Mouse (Mus musculus) midbrain, embryonic 12.5 days (tissue): ENCODE data around the gene Prkch. TPM values are rescaled to one million over a fixed set of nuclear protein-coding genes. Genes with fewer than 3 reads are reported as not detected.

Experiments
- ATAC-seq: fragments of 200-750 bp; cut with Nextera tagmentation; 2 replicates; pipeline ENCODE4 v1.8.0; 2017; ENCODE audit warnings: low read depth, moderate TSS enrichment, moderate library complexity; ENCODE audit not compliant: low FRiP score
- H3K27ac ChIP-seq: fragments of 300-500 bp; sonication (generic); replicated peaks from 2 replicates; pipeline ENCODE4 v1.5.1; 2016; ENCODE audit warnings: mild to moderate bottlenecking
- H3K27me3 ChIP-seq: fragments of 300-500 bp; sonication (generic); 2 replicates; pipeline ENCODE4 v1.6.1; 2016; ENCODE audit warnings: mild to moderate bottlenecking
- H3K36me3 ChIP-seq: fragments of 300-500 bp; sonication (generic); 2 replicates; pipeline ENCODE4 v1.6.1; 2016
- H3K4me1 ChIP-seq: fragments of 300-500 bp; sonication (generic); 2 replicates; pipeline ENCODE4 v1.6.1; 2016
- H3K4me2 ChIP-seq: fragments of 300-500 bp; sonication (generic); replicated peaks from 2 replicates; pipeline ENCODE4 v1.6.1; 2016; ENCODE audit warnings: mild to moderate bottlenecking, moderate library complexity
- H3K4me3 ChIP-seq: fragments of 300-500 bp; sonication (generic); 2 replicates; pipeline ENCODE4 v1.5.1; 2016; ENCODE audit warnings: mild to moderate bottlenecking
- H3K9ac ChIP-seq: fragments of 300-500 bp; sonication (generic); replicated peaks from 2 replicates; pipeline ENCODE4 v1.6.1; 2016; ENCODE audit warnings: mild to moderate bottlenecking, moderate library complexity
- H3K9me3 ChIP-seq: fragments of 300-500 bp; sonication (generic); 2 replicates; pipeline ENCODE4 v1.6.1; 2016; ENCODE audit warnings: mild to moderate bottlenecking
- whole genome bisulfite sequencing: fragments of 180-500 bp; shearing (Covaris S2); methylation state at CpG from one replicate; pipeline ENCODE4 v1.1.7; 2016; 5-methylcytosine and 5-hydroxymethylcytosine counted together
- polyA plus RNA-seq: library from polyadenylated mRNA; unstranded; fragments of >200 nt; fragmentation: Nextera tagmentation; extraction: Ambion mirVana; gene quantifications from 2 replicates; pipeline ENCODE4 v1.2.1, GENCODE M21; 2016

The Prkch gene
- polyA plus RNA-seq, 1 experiment from 2014 or later = 7.0 TPM

- H3K36me3 ChIP-seq = no peaks in the 10 kb centered on the region
- H3K4me2 ChIP-seq = no peak overlapping the region
- no peaks in the 10 kb centered on the region for H3K9me3 ChIP-seq
- no peak overlapping the region for H3K4me3 ChIP-seq
- no peak overlapping the region for H3K27ac ChIP-seq
- 93% methylated on average over 2 of the region's 2 CpGs for WGBS
- H3K4me1 ChIP-seq = peaks cover 10% of the 10 kb centered on the region; the same call in 1 of the 2 replicates
- H3K9ac ChIP-seq = no peak overlapping the region
- no peaks in the 10 kb centered on the region for H3K27me3 ChIP-seq
- no peak for ATAC-seq
Measured at GRCm38 (mm10) chr12:73666701-73667100, 82.1 kb downstream of the Prkch start.

- no peaks in the 10 kb centered on the region for H3K27me3 ChIP-seq
- ATAC-seq = no peak
- H3K4me2 ChIP-seq = no peak overlapping the region
- 78% methylated on average over 7 of the region's 7 CpGs for WGBS
- no peak overlapping the region for H3K27ac ChIP-seq
- no peak overlapping the region for H3K4me3 ChIP-seq
- no peaks in the 10 kb centered on the region for H3K9me3 ChIP-seq
- H3K36me3 ChIP-seq = no peaks in the 10 kb centered on the region
- H3K9ac ChIP-seq = no peak overlapping the region
- peaks cover 17% of the 10 kb centered on the region for H3K4me1 ChIP-seq
Measured at GRCm38 (mm10) chr12:73667607-73668006, 83.0 kb downstream of the Prkch start.

DNA sequence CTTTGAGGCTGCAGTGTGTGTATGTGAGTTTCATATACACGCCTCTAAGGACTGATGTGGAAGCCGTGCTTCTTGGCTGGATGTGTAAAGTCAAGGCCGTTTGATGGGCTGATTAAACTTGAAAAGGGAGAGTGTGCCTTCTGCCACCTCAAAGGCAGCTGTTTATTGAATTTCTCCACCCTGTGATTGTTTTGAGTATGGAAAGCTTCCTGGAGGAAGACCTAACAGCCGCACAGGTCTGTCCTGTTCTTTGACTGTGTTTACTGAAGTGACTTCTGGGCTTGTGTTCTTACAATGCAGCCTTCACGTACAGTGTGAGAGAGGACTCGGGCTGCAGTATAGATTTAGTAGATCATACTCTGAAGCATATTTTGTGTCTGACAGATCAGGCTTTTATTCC lies 86.1 kb downstream of the Prkch start:
- no peak overlapping the region for H3K27ac ChIP-seq
- ATAC-seq = no peak
- H3K9ac ChIP-seq = no peak overlapping the region
- H3K9me3 ChIP-seq = no peaks in the 10 kb centered on the region
- H3K4me1 ChIP-seq = peaks cover 22% of the 10 kb centered on the region
- no peaks in the 10 kb centered on the region for H3K27me3 ChIP-seq
- 84% methylated on average over 6 of the region's 6 CpGs for WGBS
- H3K36me3 ChIP-seq = no peaks in the 10 kb centered on the region
- H3K4me2 ChIP-seq = no peak overlapping the region
- no peak overlapping the region for H3K4me3 ChIP-seq

DNA sequence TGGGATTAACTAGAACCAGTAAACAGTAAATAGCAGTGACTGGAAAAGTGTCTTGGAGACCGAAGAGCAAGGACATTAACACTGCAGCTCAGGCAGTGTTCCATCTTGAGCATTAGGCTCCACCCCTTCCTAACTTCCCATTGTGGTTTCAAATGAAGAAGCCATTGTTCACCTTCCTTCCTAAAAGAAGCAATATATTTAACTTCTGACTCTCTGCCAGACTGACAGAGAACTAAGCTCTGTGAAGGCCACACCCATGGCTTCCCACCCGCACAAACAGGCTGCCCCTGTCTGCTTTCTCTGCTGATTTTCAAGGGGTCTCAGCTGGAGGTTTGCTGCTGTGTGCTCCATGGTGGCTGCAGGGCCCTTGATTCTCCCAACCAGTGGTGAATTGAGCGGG lies 86.9 kb downstream of the Prkch start:
- peaks cover 22% of the 10 kb centered on the region for H3K4me1 ChIP-seq
- H3K9me3 ChIP-seq = no peaks in the 10 kb centered on the region
- H3K27ac ChIP-seq = peak overlapping the region; percentile 35; the same call in 1 of the 2 replicates
- no peak overlapping the region for H3K9ac ChIP-seq
- H3K4me3 ChIP-seq = no peak overlapping the region
- H3K27me3 ChIP-seq = no peaks in the 10 kb centered on the region
- WGBS = 27% methylated on average over 3 of the region's 3 CpGs
- ATAC-seq = no peak
- H3K4me2 ChIP-seq = no peak overlapping the region
- no peaks in the 10 kb centered on the region for H3K36me3 ChIP-seq

GRCm38 (mm10) chr12:73672007-73672406 lies 87.4 kb downstream of the Prkch start:
- H3K4me3 ChIP-seq = no peak overlapping the region
- no peaks in the 10 kb centered on the region for H3K36me3 ChIP-seq
- WGBS = 45% methylated on average over 4 of the region's 4 CpGs
- no peaks in the 10 kb centered on the region for H3K27me3 ChIP-seq
- no peak overlapping the region for H3K9ac ChIP-seq
- no peak overlapping the region for H3K4me2 ChIP-seq
- no peaks in the 10 kb centered on the region for H3K9me3 ChIP-seq
- H3K4me1 ChIP-seq = peaks cover 22% of the 10 kb centered on the region
- H3K27ac ChIP-seq = peak overlapping the region; percentile 35; the same call in 1 of the 2 replicates
- ATAC-seq = no peak

DNA sequence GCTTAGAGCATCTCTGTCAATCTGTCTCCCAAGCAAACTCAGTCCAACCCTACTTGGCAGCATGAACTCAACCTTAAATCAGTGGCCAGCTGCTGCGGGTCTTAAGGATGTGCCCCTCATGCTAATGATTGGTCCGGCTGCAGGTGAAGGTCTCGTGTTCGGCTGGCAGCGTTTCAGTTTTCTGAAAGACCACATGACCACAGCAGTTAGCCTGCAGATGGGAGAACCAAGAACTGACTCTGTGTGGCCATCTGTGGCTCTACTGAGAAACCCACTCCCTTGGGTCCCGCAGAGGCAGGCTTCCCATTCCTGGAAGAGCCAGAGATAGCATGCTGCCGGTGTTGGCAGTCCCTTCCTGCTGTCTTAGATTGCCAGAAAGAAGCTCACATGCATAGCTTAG lies 89.2 kb downstream of the Prkch start:
- ATAC-seq = no peak
- 87% methylated on average over 7 of the region's 7 CpGs for WGBS
- no peaks in the 10 kb centered on the region for H3K9me3 ChIP-seq

DNA sequence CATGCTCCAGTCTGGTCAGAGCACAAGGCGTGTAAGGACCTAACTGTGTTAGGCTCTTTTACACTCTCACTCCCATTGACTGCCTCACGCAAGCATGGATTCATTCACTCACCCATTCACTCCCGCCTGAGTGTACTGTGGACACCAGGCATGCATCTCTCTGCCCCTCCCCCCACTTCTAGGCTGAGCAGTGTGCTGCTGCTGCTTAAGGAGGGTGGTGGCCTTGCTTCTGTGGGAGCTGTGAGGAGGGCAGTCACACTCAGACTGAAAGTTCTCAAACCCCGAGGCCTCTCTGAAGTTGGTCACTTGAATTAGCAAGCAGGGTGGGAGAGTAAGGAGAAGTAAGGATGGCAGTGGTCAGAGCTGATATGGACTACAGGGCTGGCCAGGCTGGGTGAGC lies 90.6 kb downstream of the Prkch start:
- no peak overlapping the region for H3K27ac ChIP-seq
- H3K9ac ChIP-seq = no peak overlapping the region
- WGBS = 52% methylated on average over 4 of the region's 4 CpGs
- no peaks in the 10 kb centered on the region for H3K9me3 ChIP-seq
- peaks cover 27% of the 10 kb centered on the region for H3K4me1 ChIP-seq
- H3K36me3 ChIP-seq = no peaks in the 10 kb centered on the region
- no peaks in the 10 kb centered on the region for H3K27me3 ChIP-seq
- ATAC-seq = no peak
- no peak overlapping the region for H3K4me2 ChIP-seq
- H3K4me3 ChIP-seq = no peak overlapping the region

More for the DNA sequence above, 89.2 kb downstream of the Prkch start:
- H3K4me3 ChIP-seq = no peak overlapping the region
- peaks cover 22% of the 10 kb centered on the region for H3K4me1 ChIP-seq
- H3K9ac ChIP-seq = no peak overlapping the region
- no peaks in the 10 kb centered on the region for H3K27me3 ChIP-seq
- no peak overlapping the region for H3K27ac ChIP-seq
- H3K4me2 ChIP-seq = no peak overlapping the region
- H3K36me3 ChIP-seq = no peaks in the 10 kb centered on the region

DNA sequence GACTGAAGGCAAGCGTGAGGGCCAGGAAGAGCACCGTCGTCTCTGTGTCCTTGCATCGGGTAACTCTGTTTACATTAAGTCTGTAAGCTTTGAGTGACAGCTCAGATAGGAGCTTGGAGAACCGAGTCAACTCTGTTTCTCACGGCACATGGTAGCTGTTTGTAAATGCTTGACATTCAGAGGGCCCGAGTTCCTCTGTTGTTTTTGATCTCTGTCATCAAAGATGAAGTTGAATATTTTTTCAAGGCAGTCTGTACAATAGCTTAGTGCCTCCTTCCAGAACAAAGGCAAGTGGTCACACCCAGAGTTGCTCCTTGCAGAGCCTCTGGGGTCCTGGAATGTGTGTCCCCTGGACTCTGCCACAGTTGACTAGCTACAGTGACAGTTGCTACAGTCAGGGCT lies 94.8 kb downstream of the Prkch start:
- H3K4me3 ChIP-seq = no peak overlapping the region
- peaks cover 10% of the 10 kb centered on the region; the same call in 1 of the 2 replicates for H3K4me1 ChIP-seq
- no peaks in the 10 kb centered on the region for H3K36me3 ChIP-seq
- no peak overlapping the region for H3K4me2 ChIP-seq
- no peak overlapping the region for H3K9ac ChIP-seq
- no peaks in the 10 kb centered on the region for H3K27me3 ChIP-seq
- H3K9me3 ChIP-seq = no peaks in the 10 kb centered on the region
- ATAC-seq = no peak
- no peak overlapping the region for H3K27ac ChIP-seq
- 29% methylated on average over 7 of the region's 7 CpGs for WGBS

DNA sequence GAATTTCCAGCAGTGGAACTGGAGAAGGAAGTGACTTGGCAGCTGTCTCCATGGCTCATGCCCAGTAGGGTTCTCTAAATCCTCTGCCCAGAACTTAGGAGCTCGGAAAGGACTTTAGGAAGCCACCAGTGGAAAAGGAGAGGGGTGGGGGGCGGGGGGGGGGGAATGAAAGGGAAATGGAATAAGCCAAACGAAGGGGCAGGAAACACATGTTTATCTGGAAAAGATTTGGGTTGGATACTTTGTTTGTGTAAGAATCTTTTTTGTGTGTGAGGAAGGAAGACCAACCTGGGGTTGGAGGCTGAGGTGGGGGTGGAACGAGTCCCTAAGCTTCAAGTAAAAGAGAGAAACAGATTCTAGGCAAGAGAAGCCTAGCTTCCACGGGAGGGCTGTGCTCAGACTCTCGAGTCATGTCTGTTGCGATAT lies 98.3 kb downstream of the Prkch start:
- Histone ChIP-seq H3K9ac (no peak overlapping the region), H3K36me3 (no peaks in the 10 kb centered on the region), H3K9me3 (no peaks in the 10 kb centered on the region), H3K27me3 (no peaks in the 10 kb centered on the region), H3K4me1 (peaks cover 5% of the 10 kb centered on the region; the same call in 1 of the 2 replicates), H3K4me2 (no peak overlapping the region), H3K27ac (no peak overlapping the region), H3K4me3 (no peak overlapping the region)
- ATAC-seq = no peak
- 58% methylated on average over 7 of the region's 7 CpGs for WGBS

- Histone ChIP-seq H3K4me2 (no peak overlapping the region), H3K36me3 (no peaks in the 10 kb centered on the region), H3K4me3 (no peak overlapping the region), H3K27me3 (no peaks in the 10 kb centered on the region), H3K9ac (no peak overlapping the region), H3K27ac (no peak overlapping the region), H3K9me3 (no peaks in the 10 kb centered on the region), H3K4me1 (no peaks in the 10 kb centered on the region)
- ATAC-seq = no peak
- 63% methylated on average over 13 of the region's 13 CpGs for WGBS
Measured at GRCm38 (mm10) chr12:73685875-73686274, 101.3 kb downstream of the Prkch start.

GRCm38 (mm10) chr12:73686456-73686855 lies 101.9 kb downstream of the Prkch start:
- H3K4me1 ChIP-seq = no peaks in the 10 kb centered on the region
- H3K36me3 ChIP-seq = no peaks in the 10 kb centered on the region
- no peak overlapping the region for H3K27ac ChIP-seq
- H3K4me3 ChIP-seq = no peak overlapping the region
- H3K27me3 ChIP-seq = no peaks in the 10 kb centered on the region
- no peak for ATAC-seq
- WGBS = 95% methylated on average over 5 of the region's 5 CpGs
- H3K4me2 ChIP-seq = no peak overlapping the region
- no peaks in the 10 kb centered on the region for H3K9me3 ChIP-seq
- no peak overlapping the region for H3K9ac ChIP-seq

DNA sequence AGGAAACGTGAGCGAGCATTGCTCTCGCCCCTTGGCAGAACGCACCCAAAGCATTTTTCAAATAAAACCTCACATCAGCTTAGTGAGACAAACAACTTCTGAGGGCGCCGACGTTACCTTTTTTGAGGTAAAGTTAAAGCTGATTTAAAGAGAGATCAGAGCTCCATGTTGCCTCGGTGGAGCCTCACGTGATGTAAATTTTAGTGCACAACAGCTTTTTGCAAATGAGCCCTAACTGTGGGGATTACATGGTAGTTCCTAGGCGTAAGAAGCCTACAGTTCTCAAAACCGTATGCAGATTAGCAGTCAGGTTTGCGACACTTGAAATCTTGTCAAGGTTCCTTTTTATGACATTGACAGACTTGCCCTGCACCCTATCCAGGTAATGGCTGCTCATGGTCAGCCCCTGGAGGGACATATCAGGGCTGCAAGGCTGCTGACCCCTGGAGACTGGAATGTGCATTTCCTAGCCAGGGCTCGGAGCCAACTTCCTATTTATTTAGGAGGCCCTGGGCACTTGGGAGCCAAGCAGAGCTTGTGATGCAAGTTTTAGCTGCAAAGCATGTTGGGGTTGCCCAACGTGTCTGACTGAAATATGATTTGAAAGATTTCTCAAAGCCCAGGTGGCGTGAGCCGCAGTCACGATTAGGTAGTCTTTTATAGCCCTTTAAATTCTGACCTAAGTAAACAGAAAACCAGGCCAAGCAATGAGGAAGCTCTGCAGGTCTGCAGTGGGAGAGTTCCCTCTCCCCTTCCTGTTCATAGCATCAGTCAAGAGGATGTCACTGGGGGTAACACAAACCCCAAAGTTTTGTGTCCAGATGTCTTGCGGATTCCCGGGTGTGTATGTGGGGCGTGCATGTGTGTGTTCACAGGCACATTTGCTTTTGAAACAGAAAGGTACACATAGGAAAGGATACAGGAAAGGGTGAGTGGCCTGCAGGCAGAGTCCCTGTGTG lies 102.8 kb downstream of the Prkch start:
- Histone ChIP-seq H3K9ac (no peak overlapping the region), H3K4me1 (no peaks in the 10 kb centered on the region), H3K9me3 (no peaks in the 10 kb centered on the region), H3K36me3 (no peaks in the 10 kb centered on the region), H3K27me3 (no peaks in the 10 kb centered on the region), H3K4me2 (no peak overlapping the region), H3K4me3 (no peak overlapping the region), H3K27ac (no peak overlapping the region)
- ATAC-seq = no peak
- 81% methylated on average over 20 of the region's 20 CpGs for WGBS
